Mouse (Mus musculus) small intestine, adult 2 months (tissue): ENCODE measurements around the gene Slc2a13.

Source experiments
- CTCF ChIP-seq: fragments of 200-500 bp; IDR thresholded peaks from 2 replicates; pipeline ENCODE4 v1.5.1; 2012; ENCODE audit warnings: low read depth, mild to moderate bottlenecking, control low read depth, inconsistent platforms, low read length, moderate library complexity, mixed read lengths; ENCODE audit not compliant: insufficient replicate concordance, insufficient read length; ENCODE audit errors: extremely low read depth
- POLR2A ChIP-seq: fragments of 200-500 bp; IDR thresholded peaks from 2 replicates; pipeline ENCODE4 v1.6.1; 2012; ENCODE audit warnings: low read depth, mild to moderate bottlenecking, control low read depth, inconsistent platforms, low read length, moderate library complexity

- no peak for TF ChIP-seq CTCF
- no peak for TF ChIP-seq POLR2A
Observed at GRCm38 (mm10) chr15:91351006-91351405, 222.1 kb downstream of the Slc2a13 start.
